Mouse (Mus musculus): ENCODE results near the gene Rmnd5b.

The Rmnd5b gene

DNA sequence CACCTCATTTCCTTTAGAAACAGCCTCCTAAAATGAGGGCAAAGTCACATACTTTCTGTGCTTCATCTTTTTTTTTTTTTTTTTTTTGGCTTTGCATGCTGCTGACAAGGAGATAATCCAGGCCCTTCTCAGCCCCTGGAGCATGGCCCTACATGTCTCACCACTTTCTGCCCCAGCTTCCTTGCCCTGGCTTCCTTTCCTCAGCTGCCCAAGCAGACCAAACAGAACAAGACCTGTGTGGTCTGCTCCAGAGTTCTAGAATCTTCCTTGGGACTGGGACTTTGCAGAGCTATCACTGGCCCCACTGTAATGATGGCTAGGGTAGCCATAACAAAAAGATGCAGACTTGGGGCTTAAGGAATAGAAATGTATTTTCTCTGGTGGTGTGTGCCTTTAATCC lies 45.7 kb downstream of the Rmnd5b start:
- DNase-seq (ENCODE audit: low spot score): no peak

DNA sequence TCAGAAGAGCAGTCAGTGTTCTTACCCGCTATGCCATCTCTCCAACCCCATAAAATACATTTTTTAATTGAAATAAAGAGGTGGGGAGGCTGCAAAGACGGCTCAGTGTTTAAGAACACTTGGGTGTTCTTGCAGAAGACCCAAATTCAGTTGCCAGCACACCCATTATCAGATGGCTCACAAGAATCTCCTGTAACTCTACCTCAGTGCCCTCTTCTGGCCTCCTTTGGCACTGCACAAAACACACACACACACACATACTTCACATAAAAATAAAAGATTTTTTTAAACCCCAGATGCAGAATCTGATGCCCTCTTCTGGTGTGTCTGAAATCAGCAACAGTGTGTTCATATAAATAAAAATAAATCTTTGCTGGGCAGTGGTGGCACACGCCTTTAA lies 46.9 kb downstream of the Rmnd5b start:
- DNase-seq (ENCODE audit: low spot score): no peak

DNA sequence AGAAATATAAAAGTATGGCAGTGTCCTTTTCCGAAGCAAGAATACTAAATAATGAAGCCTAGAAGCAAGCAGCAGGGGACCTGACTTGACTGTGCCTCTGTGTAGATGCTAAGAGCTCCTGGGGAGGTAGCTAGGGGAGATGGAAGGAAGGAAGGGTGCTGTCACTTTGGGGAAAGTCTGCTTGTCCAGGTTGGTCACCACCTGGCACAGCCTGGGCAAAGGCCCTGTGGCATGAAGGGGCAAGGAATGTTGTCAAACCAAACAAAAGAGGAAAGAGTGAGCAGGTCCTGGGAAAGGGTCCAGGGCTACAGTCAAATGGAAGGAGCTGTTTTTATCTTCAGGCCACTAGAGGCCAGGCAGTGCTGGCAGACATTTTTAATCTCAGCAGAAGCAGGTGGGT lies 48.6 kb downstream of the Rmnd5b start:
- DNase-seq (ENCODE audit: low spot score): no peak

DNA sequence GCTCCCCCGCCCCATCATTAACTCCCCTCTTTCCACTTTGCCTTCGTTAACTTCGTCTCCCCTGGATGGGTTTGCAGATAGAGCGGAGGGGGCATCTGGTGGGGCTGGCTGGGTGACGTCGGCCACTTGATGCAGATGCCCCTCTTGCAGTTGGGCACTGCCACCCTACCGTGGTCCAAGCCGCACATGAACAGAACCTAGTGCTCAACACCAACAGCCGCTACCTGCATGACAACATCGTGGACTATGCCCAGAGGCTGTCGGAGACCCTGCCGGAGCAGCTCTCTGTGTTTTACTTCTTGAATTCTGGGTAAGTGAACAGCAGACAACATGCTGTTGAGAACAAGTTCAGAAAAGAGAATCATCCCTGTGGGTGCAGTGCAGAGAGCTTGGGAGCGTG lies 49.3 kb downstream of the Rmnd5b start:
- no peak for DNase-seq (ENCODE audit: low spot score)

DNA sequence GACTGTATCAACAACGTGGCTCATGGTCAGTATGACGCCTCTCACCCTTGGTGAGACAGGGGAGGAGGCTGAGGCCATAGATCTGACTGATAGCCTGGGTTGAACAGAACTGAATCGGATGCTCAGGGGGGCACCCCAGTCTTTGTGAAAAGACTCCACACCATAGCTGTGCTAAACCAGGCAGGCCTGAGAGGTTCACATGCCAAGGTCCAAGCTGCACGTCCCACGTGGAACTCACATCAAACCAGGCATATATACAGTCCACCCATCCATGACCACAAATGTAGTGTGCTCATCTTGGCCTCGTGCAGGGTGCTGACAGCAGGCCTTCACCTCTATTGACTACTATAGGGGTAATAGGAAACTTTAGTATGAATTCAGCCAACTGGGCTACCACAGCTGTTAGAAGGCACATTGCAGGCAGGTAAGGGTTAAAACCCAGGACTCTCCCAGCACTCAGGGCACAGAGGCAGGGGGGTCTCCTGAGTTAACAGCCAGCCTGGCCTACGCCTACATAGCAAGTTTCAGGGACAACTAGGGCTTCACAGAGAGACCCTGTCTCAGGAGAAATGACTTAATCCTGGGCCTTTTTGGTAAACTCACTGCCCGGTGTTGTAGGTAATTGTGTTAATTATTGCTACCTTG lies 50.0 kb downstream of the Rmnd5b start:
- DNase-seq (ENCODE audit: low spot score): no peak

DNA sequence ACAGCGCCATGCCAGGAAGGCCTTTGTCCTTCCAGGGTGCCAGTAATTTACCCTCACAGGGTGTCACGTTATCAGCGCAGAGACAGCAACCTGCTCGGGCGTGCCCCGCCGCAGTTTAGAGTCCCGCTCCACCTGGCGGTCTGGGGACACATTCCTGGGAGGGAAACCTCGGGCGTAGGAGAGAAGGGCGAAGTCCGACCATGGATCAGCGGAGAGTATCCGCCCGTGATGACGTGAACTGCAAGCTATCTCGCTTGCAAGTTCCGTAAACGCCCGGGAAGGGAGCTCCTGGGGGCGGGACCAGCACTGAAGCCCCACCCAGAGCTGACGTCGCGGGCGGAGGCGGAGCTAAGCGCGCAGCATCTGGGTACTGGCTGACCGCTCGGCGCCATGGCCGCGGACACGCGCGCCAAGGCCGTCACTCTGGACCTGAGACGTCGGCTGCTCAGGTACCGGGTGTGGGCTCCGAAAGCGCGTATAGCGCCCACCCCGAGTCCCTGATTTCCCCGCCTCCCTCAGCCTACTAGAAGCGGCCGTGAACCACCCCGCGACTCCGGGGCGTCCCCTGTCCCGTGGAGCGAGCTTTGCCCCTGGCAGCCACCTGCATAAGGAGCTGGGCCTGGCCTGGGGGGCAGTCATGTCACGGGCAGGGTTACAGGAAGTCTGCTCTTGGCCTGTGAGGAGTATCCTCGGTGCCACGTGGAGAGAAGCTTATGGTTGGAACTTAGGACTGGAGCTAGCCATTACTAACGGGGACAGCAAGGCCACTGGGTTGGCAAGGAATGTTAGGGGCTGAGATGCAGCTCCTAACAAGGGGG lies 51.1 kb downstream of the Rmnd5b start, which contains the start of gene Phykpl:
TSS of gene Phykpl (plus strand) at position 327 of the 818 bp plus-strand sequence.
- DNase-seq (ENCODE audit: low spot score): peak; percentile 97

DNA sequence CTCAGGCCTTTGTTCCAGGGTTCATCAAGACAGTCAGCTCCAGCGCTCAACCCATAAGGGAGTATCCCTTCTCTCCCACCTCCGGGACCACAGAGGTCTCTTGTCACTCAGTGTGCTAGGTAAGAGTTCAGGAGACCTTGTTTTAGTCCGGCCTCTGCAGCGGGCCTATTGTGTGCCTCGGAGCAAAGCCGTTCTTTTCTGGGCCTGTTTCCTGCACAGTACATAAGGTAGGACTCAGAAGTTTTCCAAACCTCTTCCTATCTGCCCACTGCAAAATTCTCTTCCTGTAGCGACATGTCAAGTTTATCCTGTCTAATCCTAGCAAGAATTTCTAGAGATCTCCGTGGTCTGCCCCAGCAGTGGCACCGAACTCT lies 51.7 kb downstream of the Rmnd5b start:
- DNase-seq (ENCODE audit: low spot score): no peak

DNA sequence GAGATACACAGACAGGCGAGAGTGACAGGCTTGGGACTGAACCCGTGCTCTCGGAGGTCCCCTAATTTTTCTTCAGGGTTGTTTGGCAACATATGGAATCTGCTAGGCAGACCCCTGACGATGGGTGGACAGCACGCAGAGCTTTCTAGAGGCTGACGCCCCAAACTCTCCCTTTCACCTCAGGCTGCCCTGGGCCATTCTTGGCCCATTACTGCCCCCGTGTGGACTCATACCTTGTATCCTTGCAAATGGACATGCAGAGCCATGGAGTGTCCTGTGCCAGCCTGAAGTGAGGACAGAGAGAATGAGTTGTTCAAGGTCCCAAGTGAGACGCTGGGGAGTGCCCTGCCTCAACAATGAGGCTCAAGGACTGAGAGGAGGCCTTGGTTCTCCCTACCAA lies 53.0 kb downstream of the Rmnd5b start:
- peak; percentile 86 for DNase-seq (ENCODE audit: low spot score)

DNA sequence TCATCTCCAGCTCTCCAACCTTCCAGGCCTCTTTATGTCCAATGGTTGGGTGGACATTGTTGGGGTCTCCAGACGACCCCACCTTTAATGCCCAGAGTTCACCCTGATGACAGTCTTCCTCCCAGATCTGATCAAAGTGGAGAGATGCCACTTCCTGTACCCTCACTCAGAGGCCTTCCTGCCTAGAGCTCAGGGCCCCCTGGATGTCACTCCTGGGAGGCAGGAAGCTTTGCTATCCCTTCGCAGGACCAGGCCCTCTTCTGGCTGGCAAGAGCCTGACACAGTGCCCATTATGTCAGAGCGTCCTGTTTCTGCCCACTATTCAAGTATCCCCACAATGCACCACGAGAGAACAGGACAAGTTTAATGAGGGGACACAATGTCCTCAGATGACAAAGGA lies 56.7 kb downstream of the Rmnd5b start:
- no peak for DNase-seq (ENCODE audit: low spot score)

DNA sequence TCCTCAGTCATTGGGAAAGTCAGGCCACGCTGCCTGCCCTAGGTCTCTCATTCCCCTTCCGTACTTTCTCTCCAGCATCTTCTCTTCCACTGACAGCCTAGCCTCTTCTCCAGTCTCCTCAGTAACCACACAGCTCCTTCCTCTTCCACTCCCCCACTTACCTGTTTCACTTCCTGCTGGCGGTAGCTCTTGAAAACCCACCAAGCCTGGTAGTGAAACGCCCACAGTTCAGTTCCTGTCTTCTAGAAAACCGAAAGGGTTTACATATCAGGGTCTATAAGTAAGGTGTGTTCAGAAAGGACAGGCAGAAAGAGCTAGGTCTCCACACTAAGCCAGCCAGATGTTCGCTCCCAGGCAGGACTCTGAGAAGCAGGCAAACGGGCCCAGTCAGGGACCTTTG lies 58.1 kb downstream of the Rmnd5b start:
- DNase-seq (ENCODE audit: low spot score): no peak

DNA sequence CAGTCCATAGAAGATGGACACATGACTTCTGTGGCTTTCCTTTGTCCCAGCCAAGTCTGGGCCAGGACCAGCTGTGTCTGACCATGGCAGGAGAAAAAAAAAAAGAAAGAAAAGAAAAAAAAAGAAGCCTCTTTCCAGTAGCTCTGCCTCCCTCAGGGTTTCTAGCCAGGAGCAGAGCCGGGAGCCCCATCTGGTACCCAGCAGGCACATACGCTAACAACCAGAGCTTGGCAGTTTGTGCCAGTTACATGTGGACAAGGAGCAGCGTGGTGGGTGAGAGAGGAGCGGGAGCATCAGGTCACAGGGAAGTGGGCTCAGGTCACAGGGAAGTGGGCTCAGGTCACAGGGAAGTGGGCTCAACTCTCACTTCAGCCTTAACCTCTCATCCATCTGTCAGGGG lies 59.2 kb downstream of the Rmnd5b start:
- DNase-seq (ENCODE audit: low spot score): no peak
